Mouse (Mus musculus): ENCODE measurements around the gene Tnfrsf11a. TPM values are rescaled to one million over a fixed set of nuclear protein-coding genes. Genes with fewer than 3 reads are reported as not detected.

The Tnfrsf11a gene
- polyA plus RNA-seq, 1 experiment from 2014 or later: 0.31 TPM

- Histone ChIP-seq H3K9ac (no peak overlapping the region), H3K27ac (no peak overlapping the region), H3K4me1 (replicated peaks) (0 out of 2 replicates have a peak, but pooled peaks cover 4% of the 10 kb centered on the region), H3K36me3 (no peaks in the 10 kb centered on the region), H3K27me3 (no peaks in the 10 kb centered on the region), H3K4me2 (no peak overlapping the region), H3K4me3 (no peak overlapping the region), H3K9me3 (no peaks in the 10 kb centered on the region)
- ATAC-seq (ENCODE audit: low FRiP score): no peak
- WGBS: 43% methylated on average over 2 of the region's 2 CpGs
These were observed 34.8 kb downstream of the Tnfrsf11a start for GRCm38 (mm10) chr1:105815310-105815709.

- Histone ChIP-seq H3K27me3 (no peaks in the 10 kb centered on the region), H3K36me3 (no peaks in the 10 kb centered on the region)
- 84% methylated on average over 3 of the region's 3 CpGs for WGBS
These were observed 35.2 kb downstream of the Tnfrsf11a start for GRCm38 (mm10) chr1:105815736-105816135.

GRCm38 (mm10) chr1:105819031-105819430, 38.5 kb downstream of the Tnfrsf11a start:
- Histone ChIP-seq H3K9ac (no peak overlapping the region), H3K36me3 (no peaks in the 10 kb centered on the region), H3K4me3 (no peak overlapping the region), H3K9me3 (no peaks in the 10 kb centered on the region), H3K4me1 (replicated peaks) (0 out of 2 replicates have a peak, but pooled peaks cover 4% of the 10 kb centered on the region), H3K27ac (no peak overlapping the region), H3K4me2 (no peak overlapping the region), H3K27me3 (no peaks in the 10 kb centered on the region)
- no peak for ATAC-seq (ENCODE audit: low FRiP score)
- 53% methylated on average over 6 of the region's 6 CpGs for WGBS

More at GRCm38 (mm10) chr1:105815736-105816135, 35.2 kb downstream of the Tnfrsf11a start:
- Histone ChIP-seq H3K9me3 (no peaks in the 10 kb centered on the region), H3K4me2 (no peak overlapping the region), H3K4me1 (replicated peaks) (0 out of 2 replicates have a peak, but pooled peaks cover 4% of the 10 kb centered on the region), H3K9ac (no peak overlapping the region), H3K27ac (no peak overlapping the region), H3K4me3 (no peak overlapping the region)
- no peak for ATAC-seq (ENCODE audit: low FRiP score)

- H3K27me3 ChIP-seq: no peaks in the 10 kb centered on the region
- no peak overlapping the region for H3K9ac ChIP-seq
- 0 out of 2 replicates have a peak, but pooled peaks cover 4% of the 10 kb centered on the region for H3K4me1 ChIP-seq (replicated peaks)
- no peaks in the 10 kb centered on the region for H3K9me3 ChIP-seq
- no peak overlapping the region for H3K4me2 ChIP-seq
- H3K27ac ChIP-seq: no peak overlapping the region
- no peaks in the 10 kb centered on the region for H3K36me3 ChIP-seq
- no peak overlapping the region for H3K4me3 ChIP-seq
- WGBS: 72% methylated on average over 7 of the region's 7 CpGs
- ATAC-seq (ENCODE audit: low FRiP score): no peak
These were observed 39.2 kb downstream of the Tnfrsf11a start for GRCm38 (mm10) chr1:105819740-105820139.

- 94% methylated on average over 4 of the region's 4 CpGs for WGBS
- Histone ChIP-seq H3K4me3 (no peak overlapping the region), H3K36me3 (no peaks in the 10 kb centered on the region), H3K4me2 (no peak overlapping the region), H3K27me3 (no peaks in the 10 kb centered on the region), H3K9ac (no peak overlapping the region), H3K27ac (no peak overlapping the region), H3K9me3 (no peaks in the 10 kb centered on the region), H3K4me1 (replicated peaks) (no peaks in the 10 kb centered on the region)
- no peak for ATAC-seq (ENCODE audit: low FRiP score)
These were observed 43.8 kb downstream of the Tnfrsf11a start for GRCm38 (mm10) chr1:105824356-105824755.

GRCm38 (mm10) chr1:105824980-105825379, 44.5 kb downstream of the Tnfrsf11a start:
- H3K27me3 ChIP-seq: no peaks in the 10 kb centered on the region
- no peak overlapping the region for H3K4me2 ChIP-seq
- no peak for ATAC-seq (ENCODE audit: low FRiP score)
- H3K36me3 ChIP-seq: no peaks in the 10 kb centered on the region
- H3K4me1 ChIP-seq (replicated peaks): no peaks in the 10 kb centered on the region
- H3K9ac ChIP-seq: no peak overlapping the region
- no peak overlapping the region for H3K27ac ChIP-seq
- no peaks in the 10 kb centered on the region for H3K9me3 ChIP-seq
- H3K4me3 ChIP-seq: no peak overlapping the region
- 72% methylated on average over 4 of the region's 4 CpGs for WGBS

- ATAC-seq (ENCODE audit: low FRiP score): no peak
- Histone ChIP-seq H3K27me3 (no peaks in the 10 kb centered on the region), H3K4me1 (replicated peaks) (no peaks in the 10 kb centered on the region), H3K9me3 (no peaks in the 10 kb centered on the region), H3K27ac (no peak overlapping the region), H3K9ac (no peak overlapping the region), H3K36me3 (no peaks in the 10 kb centered on the region), H3K4me3 (no peak overlapping the region), H3K4me2 (no peak overlapping the region)
- 94% methylated on average over 7 of the region's 7 CpGs for WGBS
These were observed 46.9 kb downstream of the Tnfrsf11a start for GRCm38 (mm10) chr1:105827374-105827773.

- 91% methylated on average over 8 of the region's 8 CpGs for WGBS
- H3K4me3 ChIP-seq: no peak overlapping the region
- no peak overlapping the region for H3K27ac ChIP-seq
- no peak overlapping the region for H3K4me2 ChIP-seq
- ATAC-seq (ENCODE audit: low FRiP score): no peak
- H3K4me1 ChIP-seq (replicated peaks): no peaks in the 10 kb centered on the region
- no peak overlapping the region for H3K9ac ChIP-seq
- H3K9me3 ChIP-seq: no peaks in the 10 kb centered on the region
- no peaks in the 10 kb centered on the region for H3K36me3 ChIP-seq
- no peaks in the 10 kb centered on the region for H3K27me3 ChIP-seq
These were observed 47.3 kb downstream of the Tnfrsf11a start for GRCm38 (mm10) chr1:105827786-105828345.

GRCm38 (mm10) chr1:105829171-105829570, 48.7 kb downstream of the Tnfrsf11a start:
- no peak overlapping the region for H3K27ac ChIP-seq
- ATAC-seq (ENCODE audit: low FRiP score): peak; percentile 62
- no peak overlapping the region for H3K4me3 ChIP-seq
- no peaks in the 10 kb centered on the region for H3K36me3 ChIP-seq
- no peaks in the 10 kb centered on the region for H3K9me3 ChIP-seq
- no peak overlapping the region for H3K4me2 ChIP-seq
- WGBS: 59% methylated on average over 5 of the region's 5 CpGs
- H3K9ac ChIP-seq: no peak overlapping the region
- no peaks in the 10 kb centered on the region for H3K4me1 ChIP-seq (replicated peaks)
- no peaks in the 10 kb centered on the region for H3K27me3 ChIP-seq

- H3K9me3 ChIP-seq: no peaks in the 10 kb centered on the region
- no peaks in the 10 kb centered on the region for H3K4me1 ChIP-seq (replicated peaks)
- H3K9ac ChIP-seq: no peak overlapping the region
- no peak overlapping the region for H3K27ac ChIP-seq
- no peak overlapping the region for H3K4me2 ChIP-seq
- WGBS: 83% methylated on average over 1 of the region's 1 CpGs
- no peaks in the 10 kb centered on the region for H3K36me3 ChIP-seq
- H3K4me3 ChIP-seq: no peak overlapping the region
- no peaks in the 10 kb centered on the region for H3K27me3 ChIP-seq
- no peak for ATAC-seq (ENCODE audit: low FRiP score)
These were observed 52.3 kb downstream of the Tnfrsf11a start for GRCm38 (mm10) chr1:105832784-105833183.

GRCm38 (mm10) chr1:105842950-105843349, 62.4 kb downstream of the Tnfrsf11a start:
- H3K36me3 ChIP-seq: no peaks in the 10 kb centered on the region
- no peaks in the 10 kb centered on the region for H3K9me3 ChIP-seq
- peak overlapping the region; percentile 41 for H3K4me3 ChIP-seq
- ATAC-seq (ENCODE audit: low FRiP score): peak; percentile 59
- 16% methylated on average over 10 of the region's 10 CpGs for WGBS
- H3K27me3 ChIP-seq: peaks cover 11% of the 10 kb centered on the region; the same call in 1 of the 2 replicates
- peak overlapping the region; percentile 65 for H3K4me2 ChIP-seq
- H3K27ac ChIP-seq: no peak overlapping the region
- peaks cover 21% of the 10 kb centered on the region for H3K4me1 ChIP-seq (replicated peaks)
- H3K9ac ChIP-seq: 0 out of 2 replicates have a peak overlapping the region, but pooled peaks have one; percentile 36

- H3K9ac ChIP-seq: 0 out of 2 replicates have a peak overlapping the region, but pooled peaks have one; percentile 36
- no peaks in the 10 kb centered on the region for H3K9me3 ChIP-seq
- peaks cover 11% of the 10 kb centered on the region; the same call in 1 of the 2 replicates for H3K27me3 ChIP-seq
- H3K4me1 ChIP-seq (replicated peaks): peaks cover 21% of the 10 kb centered on the region
- whole genome bisulfite sequencing: 1% methylated on average over 12 of the region's 12 CpGs
- no peaks in the 10 kb centered on the region for H3K36me3 ChIP-seq
- ATAC-seq (ENCODE audit: low FRiP score): peak; percentile 23
- H3K4me3 ChIP-seq: peak overlapping the region; percentile 41
- no peak overlapping the region for H3K27ac ChIP-seq
- peak overlapping the region; percentile 65 for H3K4me2 ChIP-seq
These were observed 62.9 kb downstream of the Tnfrsf11a start for GRCm38 (mm10) chr1:105843386-105843785.

GRCm38 (mm10) chr1:105843856-105844255, 63.3 kb downstream of the Tnfrsf11a start:
- Histone ChIP-seq H3K27me3 (peaks cover 11% of the 10 kb centered on the region; the same call in 1 of the 2 replicates), H3K9me3 (no peaks in the 10 kb centered on the region), H3K4me3 (peak overlapping the region; percentile 41), H3K27ac (no peak overlapping the region), H3K4me1 (replicated peaks) (peaks cover 21% of the 10 kb centered on the region), H3K9ac (peak overlapping the region; percentile 70; the same call in 1 of the 2 replicates), H3K36me3 (no peaks in the 10 kb centered on the region), H3K4me2 (peak overlapping the region; percentile 65)
- peak; percentile 30; the same call in 1 of the 2 replicates for ATAC-seq (ENCODE audit: low FRiP score)
- 0% methylated on average over 2 of the region's 2 CpGs for WGBS

Data from hindbrain, embryonic 13.5 days (tissue).